Mouse (Mus musculus): ENCODE measurements around the gene Dennd4a.

DNA sequence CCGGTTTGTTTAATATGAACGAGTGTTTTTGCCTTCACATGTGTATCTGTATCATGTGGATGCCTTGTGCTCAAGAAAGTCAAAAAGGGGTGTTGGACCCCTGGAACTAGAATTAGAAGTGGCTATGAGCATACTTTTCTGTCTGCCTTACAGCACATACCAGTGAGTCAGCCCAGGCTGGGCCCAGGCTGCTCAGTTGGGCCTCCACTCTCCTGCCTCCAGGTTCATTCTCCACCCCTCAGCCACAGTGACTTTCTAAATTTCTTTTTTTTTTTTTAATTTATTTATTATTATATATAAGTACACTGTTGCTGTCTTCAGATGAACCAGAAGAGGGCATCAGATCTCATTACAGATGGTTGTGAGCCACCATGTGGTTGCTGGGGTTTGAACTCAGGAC, 128.7 kb downstream of the Dennd4a start:
- TF ChIP-seq CTCF (IDR thresholded peaks at IDR 0.05; ENCODE audit: control insufficient read depth, insufficient read depth, low read length) (no peak), POLR2A (IDR thresholded peaks at IDR 0.05; ENCODE audit: borderline replicate concordance, control insufficient read depth, low read depth, low read length) (no peak)

Data from bone marrow, adult 2 months (tissue).